Mouse (Mus musculus) brain, embryonic 14.5 days (tissue): ENCODE measurements around the gene Csdc2.

Experiments
- CTCF ChIP-seq: fragments of 200-500 bp; IDR thresholded peaks from 2 replicates; pipeline ENCODE4 v1.5.1; 2012; ENCODE audit warnings: inconsistent platforms, mild to moderate bottlenecking, moderate library complexity, borderline replicate concordance; ENCODE audit not compliant: insufficient read depth, insufficient read length; ENCODE audit errors: extremely low read depth
- POLR2A ChIP-seq: fragments of 200-500 bp; IDR thresholded peaks from 2 replicates; pipeline ENCODE4 v1.6.1; 2012; ENCODE audit warnings: mild to moderate bottlenecking, inconsistent platforms, borderline replicate concordance; ENCODE audit not compliant: poor library complexity, insufficient read depth, insufficient read length, severe bottlenecking; ENCODE audit errors: extremely low read depth

GRCm38 (mm10) chr15:81954716-81955115, 18.2 kb downstream of the Csdc2 start:
- TF ChIP-seq CTCF: no peak
- TF ChIP-seq POLR2A: no peak
